Mouse (Mus musculus) retina, postnatal 7 days (tissue): ENCODE data around the gene 1110051M20Rik.
"Not testable (repeated sequence)": the region's sequence is repeated elsewhere in the genome, so short reads cannot be mapped to it uniquely, and the experiment has no call there.

Source experiments
- DNase-seq: peaks from one replicate; pipeline ENCODE4 v3.0.0-alpha.2; 2012; ENCODE audit warnings: low read depth, low spot score

Gene 1110051M20Rik

DNA sequence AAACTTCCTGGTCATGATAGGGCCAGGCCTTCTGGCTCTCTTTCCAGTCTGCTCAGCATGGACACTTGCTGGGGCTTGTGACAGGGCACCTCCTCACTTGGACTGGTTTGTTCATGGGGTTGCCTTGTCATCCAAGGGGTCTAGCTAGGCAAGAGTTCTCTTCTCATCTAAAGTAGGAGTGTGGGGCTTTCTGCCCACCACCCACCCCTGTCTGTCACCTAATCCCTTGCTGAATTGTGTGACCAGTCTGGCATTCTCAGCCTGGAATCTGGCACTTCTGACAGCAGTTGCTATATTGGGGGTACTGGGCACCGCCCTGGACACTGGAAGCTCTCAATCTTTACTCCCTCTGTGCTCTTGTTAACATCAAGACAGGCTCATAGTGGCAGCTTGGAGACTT lies 185.0 kb downstream of the 1110051M20Rik start:
- DNase-seq = no peak

DNA sequence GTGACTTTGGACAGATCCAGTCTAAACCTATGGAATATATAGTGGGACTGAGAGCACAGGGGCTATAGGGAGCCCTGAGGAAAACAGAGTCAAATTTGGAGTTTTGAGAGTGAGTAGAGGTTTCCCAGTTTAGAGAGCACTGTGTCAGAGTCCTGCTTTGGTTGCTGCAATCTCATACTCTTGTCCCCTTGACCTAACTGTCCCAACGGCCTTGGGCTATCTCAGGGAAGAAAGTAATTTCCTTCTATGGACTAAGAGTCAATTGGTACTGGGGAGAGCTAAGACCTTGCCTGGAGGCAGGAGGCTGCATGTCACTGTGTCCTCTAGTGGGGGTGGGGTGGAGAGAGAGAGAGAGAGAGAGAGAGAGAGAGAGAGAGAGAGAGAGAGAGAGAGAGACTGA lies 185.7 kb downstream of the 1110051M20Rik start:
- no peak for DNase-seq

DNA sequence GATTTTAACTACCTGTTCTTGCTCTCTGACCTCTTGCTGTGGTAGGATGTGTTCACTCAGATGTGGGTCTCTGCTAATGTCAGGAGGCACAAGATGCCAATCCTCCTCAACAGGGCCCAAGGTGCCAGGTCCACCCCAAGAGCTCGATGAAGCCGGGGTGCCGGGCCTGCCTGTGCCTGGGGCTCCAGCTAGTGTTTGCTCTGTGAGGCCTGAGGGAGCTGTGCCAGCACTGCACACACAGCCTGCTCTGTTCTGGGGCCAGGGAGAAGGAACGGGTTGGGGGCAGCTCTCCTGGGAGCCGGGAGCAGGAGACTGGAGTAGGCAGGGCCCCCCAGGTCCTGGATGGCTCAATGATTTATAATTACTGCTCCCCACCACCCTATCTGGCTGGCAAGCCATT lies 186.4 kb downstream of the 1110051M20Rik start:
- no peak for DNase-seq

DNA sequence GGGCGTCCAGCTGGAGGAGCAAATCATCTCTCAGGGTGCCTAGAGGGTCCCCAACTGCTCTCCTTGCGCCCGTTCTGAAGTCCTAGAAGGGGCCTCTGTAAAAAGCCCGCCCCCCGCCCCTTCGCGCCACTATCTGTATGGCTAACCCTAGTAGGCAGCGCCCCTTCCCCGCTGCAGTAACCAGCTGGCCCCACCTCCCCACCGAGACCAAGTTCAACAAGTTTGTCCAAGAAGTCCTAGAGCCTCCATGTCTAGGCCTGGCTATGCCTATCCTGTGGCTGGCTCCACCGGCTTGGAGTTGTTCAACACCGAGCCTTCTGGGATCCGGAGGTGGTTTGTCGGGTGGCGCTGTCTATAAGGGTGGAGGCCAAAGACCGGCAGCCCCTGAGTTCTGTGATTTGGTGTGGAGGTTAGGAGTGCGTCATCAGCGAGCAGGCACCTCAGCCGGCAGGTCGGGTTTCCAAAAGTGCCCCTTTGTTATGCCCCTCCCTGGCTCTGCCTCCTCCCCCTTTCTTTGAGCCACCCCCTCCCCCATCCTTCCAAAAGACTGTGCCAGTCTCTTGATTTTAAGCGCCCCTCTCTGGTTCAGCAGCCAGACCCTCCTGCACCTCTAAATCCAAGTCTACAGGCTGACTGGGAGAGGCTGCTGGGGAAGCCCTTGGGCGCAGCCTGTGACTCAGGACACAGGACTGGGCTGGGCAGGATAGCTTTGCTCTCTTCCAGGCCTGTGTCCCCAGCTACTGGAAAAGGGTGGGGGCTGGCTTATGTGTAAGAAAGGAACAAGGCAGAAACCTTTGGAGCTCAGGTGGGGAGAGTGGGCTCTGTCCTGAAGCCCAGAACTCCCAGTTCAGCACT lies 187.2 kb downstream of the 1110051M20Rik start:
- no peak for DNase-seq

DNA sequence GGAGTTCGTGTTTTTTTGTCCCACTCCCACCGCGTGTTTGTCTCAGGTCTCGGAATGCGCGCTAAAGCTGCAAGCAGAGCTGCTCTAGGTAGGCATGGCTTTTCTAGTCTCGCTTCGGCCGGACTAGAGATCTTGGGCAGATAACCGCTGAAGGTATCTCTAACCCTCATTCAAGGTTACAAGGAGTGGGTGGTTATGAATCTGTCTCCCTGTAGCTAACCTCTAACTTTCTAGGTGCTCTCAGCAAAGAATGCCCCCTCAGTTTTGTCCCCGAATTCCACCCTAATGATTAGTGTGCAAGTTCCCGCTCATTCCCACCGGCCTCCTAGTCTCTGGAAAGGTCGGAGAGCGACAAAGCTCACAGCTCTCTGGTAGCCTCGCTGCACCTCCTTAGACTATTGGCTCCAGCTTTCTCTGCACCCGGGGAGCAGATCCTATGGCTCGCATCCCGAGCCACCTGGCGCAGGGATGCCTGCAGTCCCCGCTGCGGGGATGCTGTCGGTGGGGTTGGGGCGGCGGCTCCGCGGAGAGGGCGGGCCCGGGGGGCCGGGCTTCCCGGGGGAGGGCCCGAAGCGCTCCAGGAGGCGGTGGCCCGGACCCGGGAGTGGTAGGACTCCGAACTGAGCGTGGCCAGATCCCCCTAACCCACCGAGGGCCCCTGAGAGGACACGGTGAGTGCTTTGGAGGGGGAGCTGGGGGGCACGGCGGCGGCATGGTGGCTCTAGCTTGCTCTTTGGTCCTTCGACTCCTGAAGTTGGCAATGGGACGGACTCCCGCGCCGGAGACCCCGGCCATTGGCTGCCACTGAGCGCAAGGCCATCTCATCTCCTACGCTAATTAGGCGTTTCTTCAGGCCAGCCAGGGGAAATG lies 188.0 kb downstream of the 1110051M20Rik start:
- no peak for DNase-seq

DNA sequence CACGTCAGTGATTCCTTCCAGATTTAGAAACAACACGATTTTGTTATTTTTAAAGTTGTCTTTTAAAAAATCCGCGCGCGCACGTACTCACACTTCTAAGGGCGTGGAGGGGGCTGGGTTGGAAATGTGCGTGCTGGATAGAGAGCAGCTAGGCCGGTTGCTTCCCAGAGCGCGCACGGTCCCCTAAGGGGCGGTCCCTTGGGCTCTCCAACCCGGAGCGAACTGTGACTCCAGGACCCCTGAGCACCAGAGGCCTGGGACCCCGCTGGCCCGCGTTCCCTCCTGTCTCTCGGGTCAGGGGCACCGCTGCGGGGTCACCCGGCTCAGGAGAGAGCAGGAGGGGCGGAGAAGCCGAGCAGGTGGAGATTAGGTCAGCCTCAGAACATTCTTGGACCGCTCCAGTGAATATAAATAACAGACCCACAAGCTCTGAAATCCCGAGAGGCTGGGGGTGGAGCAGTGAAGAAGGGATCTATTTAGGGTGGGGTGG lies 188.8 kb downstream of the 1110051M20Rik start, which contains the start of gene Pacsin3:
TSS of gene Pacsin3 (plus strand) at position 294 of the 490 bp plus-strand sequence.
- no peak for DNase-seq

DNA sequence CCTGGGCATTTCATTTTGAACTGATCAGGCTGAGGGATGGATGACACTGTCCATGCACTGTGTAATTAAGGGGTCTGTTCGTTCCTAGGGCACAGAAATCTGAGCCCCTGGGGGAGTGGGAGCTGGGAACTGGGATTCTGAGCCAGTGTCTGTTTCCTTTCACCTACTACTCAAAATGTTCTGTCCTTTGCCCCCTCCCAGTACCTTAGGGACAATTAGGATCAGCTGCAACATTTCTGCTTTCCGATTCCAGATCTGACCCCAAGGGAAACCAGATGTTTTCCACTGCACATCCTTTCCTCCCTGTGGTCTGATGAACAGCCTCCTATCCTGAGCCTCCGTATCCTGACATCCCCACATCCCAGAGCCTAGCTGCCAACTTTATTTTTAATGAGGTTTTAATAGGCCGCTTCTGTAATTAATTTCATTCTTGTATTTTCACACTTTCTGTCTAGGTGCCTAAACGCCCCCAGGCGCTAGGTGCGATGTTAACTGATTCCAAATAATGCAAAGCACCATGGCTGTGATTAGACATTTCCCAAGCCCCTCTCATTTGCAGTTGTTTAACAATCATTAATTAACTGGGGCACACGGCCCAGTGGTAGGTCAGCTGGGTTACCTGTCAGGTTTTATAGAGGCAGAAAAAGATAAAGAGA lies 189.7 kb downstream of the 1110051M20Rik start:
- DNase-seq = no peak

DNA sequence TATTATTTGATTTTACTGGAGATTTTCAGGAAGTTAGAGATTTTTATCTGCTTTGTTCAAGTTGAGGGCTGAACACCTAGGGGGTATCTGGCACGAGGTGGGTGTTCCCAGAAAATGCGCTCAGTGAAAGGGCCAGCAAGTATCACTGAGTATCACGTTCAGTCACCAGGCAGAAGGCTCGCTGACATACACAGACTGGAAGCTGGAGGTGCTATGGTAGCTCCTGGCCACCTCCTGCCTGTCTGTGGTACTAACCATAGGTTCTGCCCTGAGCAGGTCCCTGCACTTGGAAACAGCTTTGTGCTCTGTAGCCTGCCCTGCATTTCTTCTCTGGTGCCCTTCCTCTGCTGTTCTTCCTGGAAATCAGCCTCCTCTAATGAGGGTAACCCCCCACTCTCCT lies 192.0 kb downstream of the 1110051M20Rik start:
- no peak for DNase-seq

DNA sequence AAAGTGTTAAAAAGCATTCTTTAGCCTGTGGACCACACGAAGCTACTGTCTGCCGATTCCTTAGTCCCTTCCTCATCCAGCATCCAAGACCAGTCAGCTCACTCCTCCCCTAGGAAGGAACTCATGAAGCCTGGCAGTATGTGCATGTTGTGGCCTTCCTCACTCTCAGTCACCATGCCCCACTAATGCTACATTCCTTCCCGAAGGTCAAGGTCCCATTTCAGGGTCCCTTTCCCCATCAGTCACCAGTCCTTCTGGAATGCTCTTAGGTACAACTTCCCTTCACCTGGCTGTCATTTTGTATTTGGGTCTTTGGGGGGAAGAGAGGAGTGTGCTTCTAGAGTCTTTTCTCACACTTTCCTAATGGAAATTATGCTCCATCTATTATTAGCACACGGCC lies 192.5 kb downstream of the 1110051M20Rik start:
- no peak for DNase-seq

DNA sequence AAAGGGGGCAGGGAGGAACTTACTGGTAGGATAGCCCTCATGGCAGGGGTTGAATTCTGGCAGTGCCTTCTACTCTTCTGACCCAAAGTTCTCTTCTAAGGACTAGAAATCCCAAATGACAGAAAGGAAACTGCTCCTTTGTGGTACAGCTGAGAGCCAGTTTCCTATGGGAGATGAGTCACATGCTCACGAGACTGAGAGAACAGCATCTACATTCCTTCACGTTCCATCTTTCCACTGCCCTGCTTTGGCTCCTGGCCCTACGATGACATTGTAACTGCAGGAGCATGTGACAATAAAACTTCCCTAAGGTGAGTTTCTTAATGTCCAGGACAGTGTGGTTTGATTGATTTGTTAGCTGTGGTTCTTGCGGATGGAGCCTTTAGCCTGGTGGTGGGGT lies 196.1 kb downstream of the 1110051M20Rik start:
- DNase-seq = no peak

DNA sequence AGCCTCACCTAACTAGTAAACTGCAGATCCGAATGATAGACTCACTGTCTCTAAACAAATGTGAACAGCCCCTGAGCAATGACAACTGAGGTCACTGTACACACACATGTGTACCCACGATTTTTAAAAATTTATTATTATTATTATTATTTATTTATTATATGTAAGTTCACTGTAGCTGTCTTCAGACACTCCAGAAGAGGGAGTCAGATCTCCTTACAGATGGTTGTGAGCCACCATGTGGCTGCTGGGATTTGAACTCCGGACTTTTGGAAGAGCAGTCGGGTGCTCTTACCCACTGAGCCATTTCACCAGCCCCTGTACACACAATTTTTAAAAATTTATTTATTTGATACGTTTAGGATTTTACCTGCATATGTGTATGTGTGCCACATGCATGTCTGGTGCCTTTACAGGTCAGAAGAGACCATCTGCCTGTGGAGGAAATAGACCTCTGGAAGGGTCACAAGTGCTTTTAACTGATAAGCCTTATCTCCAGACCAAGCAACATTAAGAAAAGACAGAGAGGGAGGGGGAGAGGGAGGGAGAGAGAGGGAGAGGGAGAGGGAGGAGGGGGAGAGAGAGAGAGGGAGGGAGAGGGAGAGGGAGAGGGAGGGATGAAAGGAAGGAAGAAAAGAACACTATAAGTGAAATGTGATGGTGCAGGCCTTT lies 199.8 kb downstream of the 1110051M20Rik start:
- DNase-seq = no peak

DNA sequence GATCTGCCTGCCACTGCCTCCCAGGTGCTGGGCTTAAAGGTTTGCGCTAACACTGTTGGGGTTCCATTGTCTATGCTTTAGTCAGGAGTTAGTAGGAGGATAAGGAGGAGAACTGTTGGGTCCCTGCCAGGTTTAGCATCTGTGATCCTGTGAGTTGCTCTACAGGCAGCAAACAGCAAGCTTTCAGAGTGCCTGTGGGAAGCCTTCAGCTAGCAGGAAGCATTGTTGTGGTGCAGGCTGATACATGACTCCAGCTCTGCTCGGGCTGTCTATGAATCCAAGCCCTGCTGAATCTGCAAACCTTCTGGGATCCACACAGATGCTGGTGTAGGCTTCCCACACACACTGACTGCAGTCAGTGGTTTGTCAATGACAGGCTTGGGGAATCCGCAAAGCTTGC lies 201.1 kb downstream of the 1110051M20Rik start:
- no peak for DNase-seq

DNA sequence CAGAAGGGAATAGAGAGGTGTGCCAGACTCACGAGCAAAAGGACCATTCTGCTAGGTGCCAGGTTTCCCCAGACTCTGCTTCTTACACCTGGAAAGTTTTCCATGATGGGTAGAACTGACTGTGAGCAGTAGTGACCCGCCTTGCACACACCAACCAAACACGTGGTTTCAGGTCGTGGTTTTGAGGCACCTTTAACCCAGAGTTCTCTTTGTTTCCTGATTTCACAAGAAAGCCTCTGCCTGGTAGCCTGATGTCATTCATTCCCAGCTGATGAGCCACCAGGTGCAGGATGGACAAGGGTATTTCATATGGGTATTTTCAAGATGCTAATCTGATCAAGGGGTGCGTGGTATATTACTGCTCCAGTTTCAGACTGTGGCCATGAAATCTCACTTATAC lies 202.0 kb downstream of the 1110051M20Rik start:
- DNase-seq = no peak

DNA sequence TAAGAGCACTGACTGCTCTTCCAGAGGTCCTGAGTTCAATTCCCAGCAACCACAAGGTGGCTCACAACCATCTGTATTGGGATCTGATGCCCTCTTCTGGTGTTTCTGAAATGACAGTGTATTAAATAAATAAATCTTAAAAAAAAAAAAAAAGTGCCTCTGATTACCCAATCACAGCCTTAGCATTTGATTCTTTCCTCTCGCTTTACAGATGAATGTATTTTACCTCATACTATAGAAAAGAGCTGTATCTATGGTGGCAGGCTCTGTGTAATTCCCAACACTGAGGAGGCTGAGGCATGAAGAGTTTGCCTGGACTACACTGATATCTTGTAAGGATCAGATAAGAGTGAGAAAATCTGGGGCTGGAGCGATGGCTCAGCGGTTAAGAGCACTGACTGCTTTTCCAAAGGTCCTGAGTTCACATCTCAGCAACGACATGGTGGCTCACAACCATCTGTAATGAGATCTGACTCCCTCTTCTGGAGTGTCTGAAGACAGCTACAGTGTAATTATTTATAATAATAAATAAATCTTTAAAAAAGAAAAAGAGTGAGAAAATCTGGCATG lies 206.9 kb downstream of the 1110051M20Rik start:
- not testable (repeated sequence) for DNase-seq

DNA sequence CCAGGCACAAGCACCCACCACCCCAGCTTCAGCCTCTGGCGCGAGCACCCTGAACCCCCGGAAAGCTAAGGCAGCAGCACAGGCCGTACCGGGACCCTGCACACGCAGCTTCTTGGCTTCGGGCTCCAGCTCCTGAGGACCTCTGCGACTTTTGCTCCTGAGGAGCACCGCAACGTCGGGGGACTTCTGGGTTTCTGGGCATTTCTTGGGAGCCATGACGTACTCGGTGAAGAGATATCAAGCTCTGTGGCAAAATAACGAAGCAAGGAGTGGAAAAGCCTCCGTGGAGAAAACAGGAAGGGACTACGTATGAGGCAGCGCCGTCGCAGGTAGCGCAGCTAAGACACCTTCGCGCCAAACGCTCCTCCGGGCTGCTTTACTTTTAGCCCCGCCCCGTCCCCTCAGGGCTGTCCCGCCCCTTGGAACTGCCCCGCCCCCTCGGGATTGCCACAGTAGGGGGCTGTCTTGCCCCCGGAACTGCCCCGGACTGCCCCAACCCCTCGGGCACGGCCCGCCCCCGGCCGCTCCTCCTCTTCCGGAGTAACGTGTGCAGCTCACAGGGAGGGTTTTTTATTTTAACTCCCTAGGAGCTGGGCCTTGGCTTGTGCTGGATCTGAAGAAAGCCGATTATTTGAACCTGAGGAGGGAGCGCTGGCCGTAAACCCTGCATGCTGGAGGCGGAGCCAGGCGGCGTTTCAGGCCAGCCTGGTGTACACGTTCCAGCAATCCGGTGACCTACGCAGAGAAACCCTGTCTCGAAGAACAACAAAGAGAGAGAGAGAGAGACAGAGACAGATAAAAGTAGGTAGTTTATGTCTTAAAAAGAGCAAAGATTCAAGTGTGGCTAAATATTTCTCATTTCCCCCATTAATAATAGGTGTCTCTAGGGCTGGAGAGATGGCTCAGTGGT lies 207.6 kb downstream of the 1110051M20Rik start, which contains the start of gene Ddb2:
TSS of gene Ddb2 (minus strand) at position 382 of the 910 bp plus-strand sequence.
- DNase-seq = peak; percentile 95

DNA sequence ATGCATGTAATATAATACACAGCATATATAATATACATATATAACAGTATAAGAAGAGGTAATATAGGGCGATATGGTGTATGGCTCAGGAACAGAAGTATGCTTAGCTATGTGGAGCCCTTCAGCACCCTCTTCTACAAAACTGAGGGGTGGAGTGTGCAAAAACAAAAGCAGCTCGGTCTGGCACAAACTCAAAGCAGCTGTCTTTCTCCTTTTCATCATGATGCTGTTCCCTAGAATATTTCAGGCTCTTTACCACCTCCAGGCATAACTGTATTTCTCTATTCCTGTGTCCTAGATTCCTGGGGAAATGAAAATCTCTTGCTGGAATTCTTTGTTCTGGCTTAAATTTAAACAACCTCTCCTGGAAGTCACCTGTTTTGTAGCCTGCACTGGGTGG lies 214.8 kb downstream of the 1110051M20Rik start:
- no peak for DNase-seq
